Mouse (Mus musculus): ENCODE results near the gene Eif4ebp2.

Eif4ebp2 gene

GRCm38 (mm10) chr10:61452645-61453044 lies at the start of gene Eif4ebp2:
Gene Eif4ebp2 (minus strand): TSS chr10:61452661.
- Histone ChIP-seq H3K36me3 (ENCODE audit: control insufficient read depth, insufficient read depth, low read length, poor library complexity, severe bottlenecking) (no peaks in the 10 kb centered on the region), H3K27me3 (ENCODE audit: control insufficient read depth, insufficient read depth, low read length, poor library complexity, severe bottlenecking) (no peaks in the 10 kb centered on the region)

GRCm38 (mm10) chr10:61500756-61501155 lies 48.3 kb upstream of the Eif4ebp2 start:
- DNase-seq (ENCODE audit: low read depth, low spot score): no peak
- H3K36me3 ChIP-seq (ENCODE audit: control insufficient read depth, insufficient read depth, low read length, poor library complexity, severe bottlenecking): no peaks in the 10 kb centered on the region
- H3K27me3 ChIP-seq (ENCODE audit: control insufficient read depth, insufficient read depth, low read length, poor library complexity, severe bottlenecking): no peaks in the 10 kb centered on the region

More at GRCm38 (mm10) chr10:61452645-61453044, at the start of gene Eif4ebp2:
- peak; percentile 99 for DNase-seq (ENCODE audit: low read depth, low spot score)

GRCm38 (mm10) chr10:61499505-61500466 lies 47.3 kb upstream of the Eif4ebp2 start:
- H3K27me3 ChIP-seq (ENCODE audit: control insufficient read depth, insufficient read depth, low read length, poor library complexity, severe bottlenecking): no peaks in the 10 kb centered on the region
- no peaks in the 10 kb centered on the region for H3K36me3 ChIP-seq (ENCODE audit: control insufficient read depth, insufficient read depth, low read length, poor library complexity, severe bottlenecking)
- no peak for DNase-seq (ENCODE audit: low read depth, low spot score)

- Histone ChIP-seq H3K36me3 (ENCODE audit: control insufficient read depth, insufficient read depth, low read length, poor library complexity, severe bottlenecking) (no peaks in the 10 kb centered on the region), H3K27me3 (ENCODE audit: control insufficient read depth, insufficient read depth, low read length, poor library complexity, severe bottlenecking) (no peaks in the 10 kb centered on the region)
- no peak for DNase-seq (ENCODE audit: low read depth, low spot score)
Measured at GRCm38 (mm10) chr10:61496231-61496630, 43.8 kb upstream of the Eif4ebp2 start.

GRCm38 (mm10) chr10:61495461-61495860 lies 43.0 kb upstream of the Eif4ebp2 start:
- DNase-seq (ENCODE audit: low read depth, low spot score): no peak
- Histone ChIP-seq H3K27me3 (ENCODE audit: control insufficient read depth, insufficient read depth, low read length, poor library complexity, severe bottlenecking) (no peaks in the 10 kb centered on the region), H3K36me3 (ENCODE audit: control insufficient read depth, insufficient read depth, low read length, poor library complexity, severe bottlenecking) (no peaks in the 10 kb centered on the region)

GRCm38 (mm10) chr10:61492040-61492439 lies 39.6 kb upstream of the Eif4ebp2 start:
- no peaks in the 10 kb centered on the region for H3K36me3 ChIP-seq (ENCODE audit: control insufficient read depth, insufficient read depth, low read length, poor library complexity, severe bottlenecking)
- no peaks in the 10 kb centered on the region for H3K27me3 ChIP-seq (ENCODE audit: control insufficient read depth, insufficient read depth, low read length, poor library complexity, severe bottlenecking)
- peak; percentile 75 for DNase-seq (ENCODE audit: low read depth, low spot score)

- DNase-seq (ENCODE audit: low read depth, low spot score): no peak
- Histone ChIP-seq H3K27me3 (ENCODE audit: control insufficient read depth, insufficient read depth, low read length, poor library complexity, severe bottlenecking) (no peaks in the 10 kb centered on the region), H3K36me3 (ENCODE audit: control insufficient read depth, insufficient read depth, low read length, poor library complexity, severe bottlenecking) (no peaks in the 10 kb centered on the region)
Measured at GRCm38 (mm10) chr10:61491573-61491972, 39.1 kb upstream of the Eif4ebp2 start.

- no peaks in the 10 kb centered on the region for H3K36me3 ChIP-seq (ENCODE audit: control insufficient read depth, insufficient read depth, low read length, poor library complexity, severe bottlenecking)
- no peaks in the 10 kb centered on the region for H3K27me3 ChIP-seq (ENCODE audit: control insufficient read depth, insufficient read depth, low read length, poor library complexity, severe bottlenecking)
- DNase-seq (ENCODE audit: low read depth, low spot score): no peak
Measured at GRCm38 (mm10) chr10:61488522-61489110, 36.2 kb upstream of the Eif4ebp2 start.

- DNase-seq (ENCODE audit: low read depth, low spot score): no peak
- Histone ChIP-seq H3K27me3 (ENCODE audit: control insufficient read depth, insufficient read depth, low read length, poor library complexity, severe bottlenecking) (no peaks in the 10 kb centered on the region), H3K36me3 (ENCODE audit: control insufficient read depth, insufficient read depth, low read length, poor library complexity, severe bottlenecking) (no peaks in the 10 kb centered on the region)
Measured at GRCm38 (mm10) chr10:61486551-61487339, 34.3 kb upstream of the Eif4ebp2 start.

GRCm38 (mm10) chr10:61484801-61485200 lies 32.3 kb upstream of the Eif4ebp2 start:
- no peak for DNase-seq (ENCODE audit: low read depth, low spot score)
- no peaks in the 10 kb centered on the region for H3K27me3 ChIP-seq (ENCODE audit: control insufficient read depth, insufficient read depth, low read length, poor library complexity, severe bottlenecking)
- H3K36me3 ChIP-seq (ENCODE audit: control insufficient read depth, insufficient read depth, low read length, poor library complexity, severe bottlenecking): no peaks in the 10 kb centered on the region

- no peak for DNase-seq (ENCODE audit: low read depth, low spot score)
- Histone ChIP-seq H3K36me3 (ENCODE audit: control insufficient read depth, insufficient read depth, low read length, poor library complexity, severe bottlenecking) (no peaks in the 10 kb centered on the region), H3K27me3 (ENCODE audit: control insufficient read depth, insufficient read depth, low read length, poor library complexity, severe bottlenecking) (no peaks in the 10 kb centered on the region)
Measured at GRCm38 (mm10) chr10:61482771-61483170, 30.3 kb upstream of the Eif4ebp2 start.

GRCm38 (mm10) chr10:61480488-61480887 lies 28.0 kb upstream of the Eif4ebp2 start:
- Histone ChIP-seq H3K27me3 (ENCODE audit: control insufficient read depth, insufficient read depth, low read length, poor library complexity, severe bottlenecking) (no peaks in the 10 kb centered on the region), H3K36me3 (ENCODE audit: control insufficient read depth, insufficient read depth, low read length, poor library complexity, severe bottlenecking) (no peaks in the 10 kb centered on the region)
- no peak for DNase-seq (ENCODE audit: low read depth, low spot score)

GRCm38 (mm10) chr10:61479927-61480326 lies 27.5 kb upstream of the Eif4ebp2 start:
- H3K36me3 ChIP-seq (ENCODE audit: control insufficient read depth, insufficient read depth, low read length, poor library complexity, severe bottlenecking): no peaks in the 10 kb centered on the region
- no peak for DNase-seq (ENCODE audit: low read depth, low spot score)
- H3K27me3 ChIP-seq (ENCODE audit: control insufficient read depth, insufficient read depth, low read length, poor library complexity, severe bottlenecking): no peaks in the 10 kb centered on the region

- no peaks in the 10 kb centered on the region for H3K27me3 ChIP-seq (ENCODE audit: control insufficient read depth, insufficient read depth, low read length, poor library complexity, severe bottlenecking)
- no peak for DNase-seq (ENCODE audit: low read depth, low spot score)
- H3K36me3 ChIP-seq (ENCODE audit: control insufficient read depth, insufficient read depth, low read length, poor library complexity, severe bottlenecking): no peaks in the 10 kb centered on the region
Measured at GRCm38 (mm10) chr10:61479461-61479860, 27.0 kb upstream of the Eif4ebp2 start.

All from splenic B cell, adult 2 months (primary cell).